Mouse (Mus musculus): Measurements from ENCODE around the gene Oaz2. TPM values are rescaled to one million over a fixed set of nuclear protein-coding genes. Genes with fewer than 3 reads are reported as not detected.

Oaz2 gene
- 258 and 300 TPM in 2 replicates for polyA plus RNA-seq (2014; fragmentation: Nextera tagmentation; extraction: Ambion mirVana)

DNA sequence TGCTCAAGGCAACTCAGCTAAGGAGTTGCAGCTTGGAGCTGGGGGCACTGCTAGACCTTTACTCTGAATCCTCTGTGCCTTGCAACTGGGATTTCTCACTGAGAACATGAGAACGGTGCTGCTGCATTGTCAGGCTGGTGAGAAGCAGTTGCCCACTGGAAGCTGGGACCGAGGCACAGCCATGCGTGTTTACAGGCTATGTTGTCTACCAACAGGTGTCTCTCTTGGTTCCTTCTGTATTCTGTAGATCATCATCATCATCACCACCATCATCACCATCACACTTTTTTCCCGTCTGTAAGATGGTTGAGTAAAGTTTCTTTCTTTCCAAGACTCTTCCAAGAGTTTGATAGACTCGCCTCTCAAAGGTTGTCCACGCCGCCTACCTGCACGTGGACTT is at the start of gene Oaz2:
TSS of gene Oaz2 (plus strand) at position 301 of the 400 bp plus-strand sequence.
- WGBS, result 94% methylated on average over 8 of the region's 8 CpGs
- ATAC-seq (ENCODE audit: low FRiP score, low TSS enrichment), result no peak
- DNase-seq, result no peak

GRCm38 (mm10) chr9:65619311-65619710 is 48.5 kb upstream of the Oaz2 start:
- ATAC-seq (ENCODE audit: low FRiP score, low TSS enrichment) (no peak), DNase-seq (no peak)
- WGBS, result 64% methylated on average over 3 of the region's 3 CpGs
- Histone ChIP-seq H3K4me2 (ENCODE audit: low read length) (no peak overlapping the region), H3K4me3 (replicated peaks; ENCODE audit: low read depth, low read length) (no peak overlapping the region), H3K9me3 (ENCODE audit: control insufficient read depth, low read length) (no peaks in the 10 kb centered on the region), H3K4me1 (ENCODE audit: control insufficient read depth, insufficient read depth, low read length) (no peaks in the 10 kb centered on the region), H3K27me3 (ENCODE audit: control insufficient read depth, insufficient read depth, low read length) (no peaks in the 10 kb centered on the region), H3K27ac (replicated peaks; ENCODE audit: low read depth, low read length) (no peak overlapping the region), H3K36me3 (ENCODE audit: control insufficient read depth, insufficient read depth, low read length) (no peaks in the 10 kb centered on the region), H3K9ac (replicated peaks; ENCODE audit: low read length) (no peak overlapping the region)

More for the DNA sequence above, at the start of gene Oaz2:
- Histone ChIP-seq H3K4me2 (ENCODE audit: low read length) (no peak within 1 kb of the TSS), H3K9ac (replicated peaks; ENCODE audit: low read length) (no peak within 1 kb of the TSS), H3K36me3 (ENCODE audit: control insufficient read depth, insufficient read depth, low read length) (no peaks in the 10 kb centered on the region), H3K4me1 (ENCODE audit: control insufficient read depth, insufficient read depth, low read length) (no peaks in the 10 kb centered on the region), H3K27me3 (ENCODE audit: control insufficient read depth, insufficient read depth, low read length) (no peaks in the 10 kb centered on the region), H3K27ac (replicated peaks; ENCODE audit: low read depth, low read length) (no peak within 1 kb of the TSS), H3K9me3 (ENCODE audit: control insufficient read depth, low read length) (no peaks in the 10 kb centered on the region), H3K4me3 (replicated peaks; ENCODE audit: low read depth, low read length) (no peak within 1 kb of the TSS)

DNA sequence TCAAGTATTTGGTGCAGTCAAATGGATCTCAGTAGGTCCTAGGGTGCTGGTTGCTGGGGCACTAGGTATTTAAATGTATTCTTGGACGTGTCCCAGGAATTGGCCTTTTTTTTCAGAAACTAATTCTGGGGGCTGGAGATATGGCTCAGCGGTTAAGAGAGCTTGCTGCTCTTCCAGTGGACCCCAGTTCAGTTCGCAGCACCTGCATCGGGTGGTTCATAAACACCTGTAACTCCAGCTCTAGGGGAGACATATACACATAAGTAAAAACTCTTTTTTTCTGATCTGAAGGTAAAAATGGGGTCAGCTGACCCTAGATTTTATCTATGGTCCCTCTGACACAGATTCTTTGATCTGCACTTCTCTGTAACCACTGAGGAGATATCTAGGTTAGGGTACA is 46.6 kb upstream of the Oaz2 start:
- H3K4me3 ChIP-seq (replicated peaks; ENCODE audit: low read depth, low read length), result no peak overlapping the region
- H3K36me3 ChIP-seq (ENCODE audit: control insufficient read depth, insufficient read depth, low read length), result no peaks in the 10 kb centered on the region
- H3K27ac ChIP-seq (replicated peaks; ENCODE audit: low read depth, low read length), result no peak overlapping the region
- 92% methylated on average over 4 of the region's 4 CpGs for WGBS
- H3K9me3 ChIP-seq (ENCODE audit: control insufficient read depth, low read length), result no peaks in the 10 kb centered on the region
- no peak for DNase-seq
- no peak for ATAC-seq (ENCODE audit: low FRiP score, low TSS enrichment)
- no peaks in the 10 kb centered on the region for H3K4me1 ChIP-seq (ENCODE audit: control insufficient read depth, insufficient read depth, low read length)
- no peaks in the 10 kb centered on the region for H3K27me3 ChIP-seq (ENCODE audit: control insufficient read depth, insufficient read depth, low read length)
- H3K9ac ChIP-seq (replicated peaks; ENCODE audit: low read length), result no peak overlapping the region
- H3K4me2 ChIP-seq (ENCODE audit: low read length), result no peak overlapping the region

DNA sequence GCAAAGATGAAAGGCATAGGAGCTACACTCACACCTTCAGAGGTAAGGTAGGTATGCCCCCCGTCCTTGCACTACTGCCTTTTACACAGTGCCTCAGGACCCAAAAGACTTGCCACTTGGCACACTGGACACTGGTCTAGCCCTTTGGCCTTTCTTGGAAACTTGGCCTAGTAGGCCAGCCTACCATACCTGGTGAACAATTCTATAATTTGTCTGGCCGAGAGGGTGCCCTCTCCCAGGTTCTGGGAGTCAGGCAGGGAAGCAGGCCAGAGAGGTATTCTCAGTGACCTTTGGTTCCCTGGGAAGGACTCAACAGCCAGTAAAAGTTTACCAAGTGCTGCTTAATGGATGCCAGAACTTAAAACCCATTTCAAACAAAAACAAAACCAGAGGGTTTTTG is 46.1 kb upstream of the Oaz2 start:
- WGBS, result 84% methylated on average over 2 of the region's 2 CpGs
- DNase-seq (no peak), ATAC-seq (ENCODE audit: low FRiP score, low TSS enrichment) (no peak)

GRCm38 (mm10) chr9:65622826-65623225 is 45.0 kb upstream of the Oaz2 start:
- no peak for ATAC-seq (ENCODE audit: low FRiP score, low TSS enrichment)
- Histone ChIP-seq H3K27ac (replicated peaks; ENCODE audit: low read depth, low read length) (no peak overlapping the region), H3K4me1 (ENCODE audit: control insufficient read depth, insufficient read depth, low read length) (no peaks in the 10 kb centered on the region), H3K27me3 (ENCODE audit: control insufficient read depth, insufficient read depth, low read length) (peaks cover 7% of the 10 kb centered on the region; the same call in 1 of the 2 replicates), H3K4me2 (ENCODE audit: low read length) (no peak overlapping the region), H3K9ac (replicated peaks; ENCODE audit: low read length) (no peak overlapping the region), H3K36me3 (ENCODE audit: control insufficient read depth, insufficient read depth, low read length) (no peaks in the 10 kb centered on the region), H3K9me3 (ENCODE audit: control insufficient read depth, low read length) (no peaks in the 10 kb centered on the region), H3K4me3 (replicated peaks; ENCODE audit: low read depth, low read length) (no peak overlapping the region)
- DNase-seq, result no peak
- 91% methylated on average over 5 of the region's 5 CpGs for WGBS

More for the DNA sequence above, 46.1 kb upstream of the Oaz2 start:
- no peaks in the 10 kb centered on the region for H3K36me3 ChIP-seq (ENCODE audit: control insufficient read depth, insufficient read depth, low read length)
- H3K27me3 ChIP-seq (ENCODE audit: control insufficient read depth, insufficient read depth, low read length), result no peaks in the 10 kb centered on the region
- no peak overlapping the region for H3K27ac ChIP-seq (replicated peaks; ENCODE audit: low read depth, low read length)
- no peak overlapping the region for H3K4me3 ChIP-seq (replicated peaks; ENCODE audit: low read depth, low read length)
- no peaks in the 10 kb centered on the region for H3K4me1 ChIP-seq (ENCODE audit: control insufficient read depth, insufficient read depth, low read length)
- no peaks in the 10 kb centered on the region for H3K9me3 ChIP-seq (ENCODE audit: control insufficient read depth, low read length)
- H3K4me2 ChIP-seq (ENCODE audit: low read length), result no peak overlapping the region
- H3K9ac ChIP-seq (replicated peaks; ENCODE audit: low read length), result no peak overlapping the region

GRCm38 (mm10) chr9:65624266-65624665 is 43.5 kb upstream of the Oaz2 start:
- peaks cover 19% of the 10 kb centered on the region for H3K27me3 ChIP-seq (ENCODE audit: control insufficient read depth, insufficient read depth, low read length)
- peaks cover 4% of the 10 kb centered on the region for H3K4me1 ChIP-seq (ENCODE audit: control insufficient read depth, insufficient read depth, low read length)
- WGBS, result 65% methylated on average over 2 of the region's 2 CpGs
- no peak overlapping the region for H3K4me3 ChIP-seq (replicated peaks; ENCODE audit: low read depth, low read length)
- H3K27ac ChIP-seq (replicated peaks; ENCODE audit: low read depth, low read length), result no peak overlapping the region
- ATAC-seq (ENCODE audit: low FRiP score, low TSS enrichment) (no peak), DNase-seq (no peak)
- H3K9ac ChIP-seq (replicated peaks; ENCODE audit: low read length), result no peak overlapping the region
- no peaks in the 10 kb centered on the region for H3K36me3 ChIP-seq (ENCODE audit: control insufficient read depth, insufficient read depth, low read length)
- H3K4me2 ChIP-seq (ENCODE audit: low read length), result no peak overlapping the region
- H3K9me3 ChIP-seq (ENCODE audit: control insufficient read depth, low read length), result no peaks in the 10 kb centered on the region

GRCm38 (mm10) chr9:65629025-65629766 is 38.6 kb upstream of the Oaz2 start, which contains the start of gene Rbpms2:
TSS of gene Rbpms2 (plus strand) at chr9:65629648.
- DNase-seq, result peak; percentile 25
- ATAC-seq (ENCODE audit: low FRiP score, low TSS enrichment), result no peak
- H3K27ac ChIP-seq (replicated peaks; ENCODE audit: low read depth, low read length), result no peak within 1 kb of the TSS
- H3K27me3 ChIP-seq (ENCODE audit: control insufficient read depth, insufficient read depth, low read length), result peaks cover 54% of the 10 kb centered on the region
- H3K4me3 ChIP-seq (replicated peaks; ENCODE audit: low read depth, low read length), result peak within 1 kb of the TSS; percentile 64
- WGBS, result 1% methylated on average over 37 of the region's 40 CpGs
- no peaks in the 10 kb centered on the region for H3K36me3 ChIP-seq (ENCODE audit: control insufficient read depth, insufficient read depth, low read length)
- H3K4me2 ChIP-seq (ENCODE audit: low read length), result peak within 1 kb of the TSS; percentile 97
- H3K9ac ChIP-seq (replicated peaks; ENCODE audit: low read length), result peak within 1 kb of the TSS; percentile 53
- H3K9me3 ChIP-seq (ENCODE audit: control insufficient read depth, low read length), result no peaks in the 10 kb centered on the region
- H3K4me1 ChIP-seq (ENCODE audit: control insufficient read depth, insufficient read depth, low read length), result peaks cover 19% of the 10 kb centered on the region

DNA sequence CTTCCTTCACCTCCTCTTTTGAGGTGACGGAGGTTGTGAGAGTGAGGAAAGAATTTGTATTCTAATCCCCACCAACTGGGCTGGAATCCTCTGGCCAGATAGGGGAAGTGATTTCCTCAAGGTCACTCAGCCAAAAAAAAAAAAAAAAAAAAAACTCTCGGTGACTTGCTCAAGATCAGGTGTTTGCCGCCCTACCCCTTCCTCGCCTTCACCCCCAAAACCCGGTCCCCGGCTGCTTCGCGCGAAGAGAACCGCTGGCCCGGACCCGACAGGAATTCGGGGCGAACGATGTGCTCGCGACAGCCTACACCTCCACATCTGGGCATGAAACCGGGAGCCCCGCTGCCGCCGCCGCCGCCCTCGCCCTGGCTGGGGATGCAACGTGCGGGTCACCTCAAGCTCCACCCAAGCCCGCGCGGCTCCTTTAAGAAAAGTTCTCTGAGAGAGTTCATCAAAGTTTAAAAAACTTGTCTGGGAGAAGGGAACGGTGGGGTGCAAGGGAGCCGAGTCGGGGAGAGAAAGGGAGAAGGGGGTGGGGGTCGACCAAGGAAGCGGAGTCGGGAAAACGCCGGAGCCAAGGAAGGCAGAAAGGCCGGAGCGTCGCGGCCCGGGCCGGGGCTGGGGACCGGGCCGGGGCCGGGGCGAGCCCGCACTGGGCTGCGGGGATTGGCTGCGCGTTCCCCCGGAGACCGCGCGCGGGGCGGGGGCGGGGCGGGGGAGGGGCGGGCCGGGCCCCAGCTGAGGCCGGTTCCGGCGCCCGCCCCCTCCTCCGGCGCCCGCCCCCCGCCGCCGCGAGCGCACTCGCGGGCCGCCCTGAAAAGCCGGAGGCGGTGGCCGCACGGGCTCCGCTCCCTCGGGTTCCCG is 37.8 kb upstream of the Oaz2 start:
- ATAC-seq (ENCODE audit: low FRiP score, low TSS enrichment) (peak; percentile 68), DNase-seq (peak; percentile 53)
- WGBS, result under 1% methylated on average over 54 of the region's 83 CpGs
- Histone ChIP-seq H3K4me1 (ENCODE audit: control insufficient read depth, insufficient read depth, low read length) (peaks cover 19% of the 10 kb centered on the region), H3K36me3 (ENCODE audit: control insufficient read depth, insufficient read depth, low read length) (no peaks in the 10 kb centered on the region), H3K4me2 (ENCODE audit: low read length) (peak overlapping the region; percentile 97), H3K4me3 (replicated peaks; ENCODE audit: low read depth, low read length) (peak overlapping the region; percentile 64), H3K9me3 (ENCODE audit: control insufficient read depth, low read length) (no peaks in the 10 kb centered on the region), H3K9ac (replicated peaks; ENCODE audit: low read length) (peak overlapping the region; percentile 53), H3K27me3 (ENCODE audit: control insufficient read depth, insufficient read depth, low read length) (peaks cover 54% of the 10 kb centered on the region), H3K27ac (replicated peaks; ENCODE audit: low read depth, low read length) (no peak overlapping the region)
